Mouse (Mus musculus) retina, adult 2 months (tissue): ENCODE results near the gene Grin3b.
A peak's percentile ranks its signal among the peaks of the same experiment; 100 is the strongest.

Experiments used
- DNase-seq: peaks from one replicate; pipeline ENCODE4 v3.0.0-alpha.2; 2012; ENCODE audit warnings: low read depth, low spot score

Gene Grin3b

DNA sequence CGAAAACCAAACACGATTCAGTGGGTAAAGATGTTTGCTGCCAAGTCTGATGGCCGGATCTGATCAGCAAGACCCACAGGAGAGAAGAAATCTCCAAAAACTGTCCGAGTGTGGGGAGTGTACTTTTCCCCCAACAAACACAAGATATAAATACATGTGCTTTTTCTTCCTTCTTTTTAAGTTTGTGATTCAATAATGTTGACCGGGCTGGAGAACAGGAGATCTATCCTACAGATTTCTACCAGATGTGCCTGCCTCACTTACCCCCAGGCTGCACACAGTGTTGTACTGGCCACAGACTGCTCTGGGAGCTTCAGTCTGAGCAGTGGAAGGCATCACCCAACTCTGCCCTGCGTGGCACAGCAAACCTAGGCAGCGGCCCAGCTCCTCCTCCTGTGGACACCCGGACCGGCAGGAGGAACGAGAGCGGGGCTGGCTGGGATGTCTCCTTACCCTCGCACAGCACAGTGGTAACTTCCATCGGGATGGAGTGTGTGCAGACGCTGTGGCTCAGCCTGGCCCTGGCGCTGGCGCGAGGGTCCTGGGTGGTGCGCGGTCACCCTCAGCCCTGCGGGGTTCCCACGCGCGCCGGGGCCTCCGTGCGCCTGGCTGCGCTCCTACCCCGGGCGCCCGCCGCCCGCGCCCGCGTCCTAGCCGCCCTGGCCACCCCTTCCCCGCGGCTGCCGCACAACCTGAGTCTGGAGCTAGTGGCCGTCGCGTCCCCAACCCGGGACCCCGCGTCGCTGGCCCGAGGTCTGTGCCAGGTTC, at the start of gene Grin3b:
Grin3b (plus strand) TSS at position 301 of the 768 bp plus-strand sequence.
- no peak for DNase-seq

DNA sequence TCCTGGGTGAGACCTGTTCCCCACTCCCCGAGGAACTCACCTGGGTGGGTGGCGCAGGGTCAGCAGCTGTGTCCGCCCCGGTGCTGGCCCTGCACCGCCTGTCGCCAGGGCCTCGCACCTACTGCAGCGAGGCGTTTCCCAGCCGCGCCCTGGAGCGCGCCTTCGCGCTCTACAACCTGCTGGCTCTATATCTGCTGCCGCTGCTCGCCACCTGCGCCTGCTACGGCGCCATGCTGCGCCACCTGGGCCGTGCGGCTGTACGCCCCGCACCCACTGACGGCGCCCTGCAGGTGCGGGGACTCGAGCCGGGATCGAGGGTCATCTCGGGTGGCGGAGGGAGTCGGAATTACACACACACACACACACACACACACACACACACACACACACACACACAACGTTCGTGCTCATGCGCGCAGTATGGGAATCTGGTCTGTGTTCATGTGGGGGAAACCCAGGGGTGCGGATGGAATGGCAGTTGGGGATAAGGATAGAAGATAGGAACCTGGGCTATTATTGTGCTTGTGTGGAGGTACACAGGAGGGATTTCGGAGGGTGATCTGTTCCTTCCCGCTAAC, 49.5 kb upstream of the Grin3b start, which contains the start of gene R3hdm4:
R3hdm4 (minus strand) TSS at position 251 of the 578 bp plus-strand sequence.
- no peak for DNase-seq

DNA sequence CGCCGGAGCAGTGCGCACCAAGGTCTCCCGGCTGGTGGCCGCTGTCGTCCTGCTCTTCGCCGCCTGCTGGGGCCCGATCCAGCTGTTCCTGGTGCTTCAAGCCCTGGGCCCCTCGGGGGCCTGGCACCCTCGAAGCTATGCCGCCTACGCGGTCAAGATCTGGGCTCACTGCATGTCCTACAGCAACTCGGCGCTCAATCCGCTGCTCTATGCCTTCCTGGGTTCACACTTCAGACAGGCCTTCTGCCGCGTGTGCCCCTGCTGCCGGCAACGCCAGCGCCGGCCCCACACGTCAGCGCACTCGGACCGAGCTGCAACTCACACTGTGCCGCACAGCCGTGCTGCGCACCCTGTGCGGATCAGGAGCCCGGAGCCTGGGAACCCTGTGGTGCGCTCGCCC, 48.9 kb upstream of the Grin3b start:
- DNase-seq: no peak

DNA sequence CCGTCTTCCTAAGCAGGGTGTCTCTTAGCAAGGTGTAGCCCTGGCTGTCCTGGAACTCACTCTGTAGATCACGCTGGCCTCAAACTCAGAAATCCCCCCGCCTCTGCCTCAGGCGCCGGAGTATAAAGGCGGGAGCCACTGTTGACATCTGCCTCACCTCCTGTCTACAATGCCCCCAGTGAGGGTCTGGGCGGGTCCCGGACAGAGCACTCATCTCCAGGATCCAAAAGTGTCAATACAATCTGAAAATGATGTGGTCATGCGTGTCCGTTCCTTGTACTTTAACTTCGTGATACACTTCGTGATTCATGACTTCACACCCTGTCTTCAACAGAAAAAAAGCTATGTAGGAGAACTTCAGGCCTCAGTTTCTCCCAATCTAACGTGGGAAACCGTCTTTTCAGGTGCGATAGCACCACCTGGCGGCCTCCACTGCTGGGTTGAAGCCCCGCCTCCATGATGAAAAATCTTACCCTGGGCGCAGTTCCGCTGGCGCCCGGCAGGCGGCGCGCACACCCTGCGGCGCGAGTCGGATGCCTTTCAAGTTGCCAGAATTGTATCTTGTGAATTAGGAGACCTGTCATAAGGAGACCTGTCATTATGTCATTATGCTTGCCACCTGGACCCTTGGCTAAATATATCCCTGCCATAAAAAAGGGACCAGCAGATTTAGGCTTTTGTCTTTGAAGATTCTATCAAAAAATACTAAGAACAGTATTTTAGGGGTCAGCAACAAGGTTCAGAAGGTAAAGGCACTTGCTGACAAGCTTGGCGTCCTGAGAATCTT, 45.3 kb upstream of the Grin3b start:
- peak; percentile 79 for DNase-seq

DNA sequence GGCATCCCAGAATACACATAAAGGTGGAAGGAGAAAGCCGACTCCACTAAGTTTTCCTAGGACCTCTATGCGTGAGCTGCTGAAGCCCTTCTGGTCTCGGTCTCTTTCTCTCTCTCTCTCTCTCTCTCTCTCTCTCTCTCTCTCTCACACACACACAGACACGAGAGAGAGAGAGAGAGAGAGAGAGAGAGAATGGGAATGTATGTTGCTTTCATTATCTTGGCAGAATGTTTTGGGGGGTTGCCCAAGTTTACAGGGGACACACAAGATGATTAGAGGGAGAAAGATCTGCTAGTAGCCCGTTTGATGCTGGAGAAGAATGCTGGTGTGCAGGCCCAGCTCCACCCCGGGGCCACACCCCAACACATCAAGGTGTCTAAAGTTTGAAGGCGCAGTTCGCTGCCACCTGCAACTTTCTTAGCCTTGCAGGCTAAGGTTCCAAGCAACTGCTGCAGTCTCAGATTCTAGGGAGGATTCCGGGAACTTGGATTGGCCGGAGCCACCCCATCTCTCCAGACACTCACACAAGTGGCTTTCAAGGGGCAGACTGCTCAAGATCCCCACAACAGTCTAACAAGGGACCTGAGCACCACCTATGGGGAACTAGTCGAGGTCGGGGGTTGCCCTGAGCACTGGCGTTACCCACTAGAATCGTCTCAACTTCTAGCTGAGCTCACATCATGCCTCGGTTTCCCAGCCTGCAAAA, 44.6 kb upstream of the Grin3b start:
- DNase-seq: no peak

DNA sequence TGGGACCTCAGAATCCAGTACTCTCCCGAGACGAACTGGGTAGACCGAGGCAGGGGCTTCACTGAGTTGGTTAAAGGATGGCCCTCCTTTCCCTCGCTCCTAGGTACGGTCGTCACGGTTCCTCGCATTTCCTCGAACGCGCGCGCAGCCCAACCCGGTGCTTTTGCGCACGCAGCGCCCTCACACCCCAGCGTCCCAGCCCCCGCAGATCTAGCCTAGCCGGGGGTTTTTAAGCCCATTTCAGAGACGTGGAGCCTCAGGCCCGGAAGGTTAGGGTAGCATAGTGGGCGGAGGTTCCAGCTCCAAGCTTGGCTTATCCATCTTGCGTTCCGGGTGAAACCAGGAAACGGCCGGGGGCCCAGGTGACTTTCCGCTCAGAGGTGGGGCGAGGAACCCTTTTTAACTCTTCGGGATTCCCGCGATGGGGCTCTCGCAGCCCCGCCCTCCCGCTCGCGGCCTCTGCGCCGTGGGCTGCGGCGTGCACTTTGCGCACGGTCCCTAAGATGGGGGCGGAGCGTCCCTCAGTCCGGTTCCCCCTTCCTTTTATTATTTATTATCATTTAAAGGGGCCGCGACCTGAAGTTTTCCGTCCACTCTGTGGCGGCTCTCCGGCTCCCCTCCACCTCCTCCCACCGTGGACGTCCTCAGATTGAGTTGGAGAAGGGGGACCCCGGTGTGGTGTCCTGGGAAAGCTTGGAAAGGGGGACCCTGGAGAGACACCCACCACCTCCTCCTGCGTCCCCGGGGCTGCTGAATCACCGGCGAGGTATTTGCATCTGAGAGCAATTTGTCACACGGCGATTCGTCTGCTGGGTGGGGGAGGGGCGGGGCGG, 43.8 kb upstream of the Grin3b start, which contains the start of gene Arid3a:
Arid3a (plus strand) TSS at position 553 of the 833 bp plus-strand sequence.
- peak; percentile 80 for DNase-seq

DNA sequence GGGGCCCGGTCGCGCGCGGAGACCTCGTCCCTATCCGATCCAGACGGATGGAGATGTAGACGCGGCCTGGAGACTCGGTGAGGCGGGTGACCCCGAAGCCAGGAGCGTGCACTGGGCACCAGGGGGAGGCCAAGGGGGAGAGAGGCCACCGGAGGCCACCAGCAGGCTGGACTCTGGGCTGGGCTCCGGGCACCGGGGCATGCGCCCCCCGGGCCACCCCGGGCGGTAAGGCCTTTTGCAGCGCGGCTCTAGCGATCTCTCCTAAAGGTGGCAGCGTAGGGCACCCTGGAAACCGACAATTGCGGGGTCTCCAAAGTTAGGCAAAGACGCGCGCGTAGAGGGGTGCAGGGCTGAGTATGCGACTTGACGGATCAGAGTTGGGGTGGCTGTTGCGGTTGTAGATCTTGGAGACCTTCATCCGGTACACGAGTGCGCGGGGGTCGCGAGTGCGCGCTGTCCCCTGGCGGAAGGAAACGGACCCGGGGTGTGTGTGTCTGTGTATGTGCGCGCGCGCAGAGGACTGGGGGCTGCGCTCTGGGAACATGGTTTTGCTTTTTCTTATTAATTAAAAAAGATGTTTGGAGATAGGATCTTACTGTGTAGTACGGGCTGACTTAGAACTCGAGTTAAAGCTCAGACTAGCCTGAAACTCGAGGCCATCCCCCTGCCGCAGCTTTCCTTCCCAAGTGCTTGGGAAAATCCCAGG, 43.0 kb upstream of the Grin3b start:
- no peak for DNase-seq

DNA sequence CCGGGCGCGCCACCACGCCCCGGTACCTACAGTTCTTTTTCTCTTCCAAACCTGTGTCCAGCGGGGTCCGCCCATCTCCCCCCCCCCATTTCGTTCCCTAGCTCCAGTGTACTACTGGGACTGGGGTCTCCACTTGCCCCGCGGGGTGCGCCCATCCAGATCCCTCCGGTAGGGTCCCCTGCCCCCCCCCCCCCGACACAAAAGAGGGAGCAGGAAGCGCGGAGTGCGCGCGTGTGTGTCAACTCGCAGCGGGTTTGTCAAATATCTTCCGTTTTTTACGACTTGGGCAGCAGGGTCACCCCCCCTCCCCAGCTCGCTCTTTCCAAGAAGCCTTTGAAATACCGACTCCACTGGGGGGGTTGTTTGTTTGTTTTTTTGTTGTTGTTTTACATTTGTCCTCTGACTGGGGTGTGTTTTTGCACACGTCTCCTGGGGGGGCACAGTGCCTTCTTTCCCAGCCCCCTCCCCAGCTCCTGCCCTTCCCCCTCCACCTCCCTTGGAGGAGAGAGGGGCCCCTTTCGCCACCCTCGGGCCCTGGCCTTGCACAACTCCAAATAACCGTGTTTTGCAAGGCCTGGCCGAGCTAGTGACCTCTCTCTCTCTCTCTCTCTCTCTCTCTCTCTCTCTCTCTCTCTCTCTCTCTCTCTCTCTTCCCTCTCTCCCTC, 42.4 kb upstream of the Grin3b start:
- no peak for DNase-seq

DNA sequence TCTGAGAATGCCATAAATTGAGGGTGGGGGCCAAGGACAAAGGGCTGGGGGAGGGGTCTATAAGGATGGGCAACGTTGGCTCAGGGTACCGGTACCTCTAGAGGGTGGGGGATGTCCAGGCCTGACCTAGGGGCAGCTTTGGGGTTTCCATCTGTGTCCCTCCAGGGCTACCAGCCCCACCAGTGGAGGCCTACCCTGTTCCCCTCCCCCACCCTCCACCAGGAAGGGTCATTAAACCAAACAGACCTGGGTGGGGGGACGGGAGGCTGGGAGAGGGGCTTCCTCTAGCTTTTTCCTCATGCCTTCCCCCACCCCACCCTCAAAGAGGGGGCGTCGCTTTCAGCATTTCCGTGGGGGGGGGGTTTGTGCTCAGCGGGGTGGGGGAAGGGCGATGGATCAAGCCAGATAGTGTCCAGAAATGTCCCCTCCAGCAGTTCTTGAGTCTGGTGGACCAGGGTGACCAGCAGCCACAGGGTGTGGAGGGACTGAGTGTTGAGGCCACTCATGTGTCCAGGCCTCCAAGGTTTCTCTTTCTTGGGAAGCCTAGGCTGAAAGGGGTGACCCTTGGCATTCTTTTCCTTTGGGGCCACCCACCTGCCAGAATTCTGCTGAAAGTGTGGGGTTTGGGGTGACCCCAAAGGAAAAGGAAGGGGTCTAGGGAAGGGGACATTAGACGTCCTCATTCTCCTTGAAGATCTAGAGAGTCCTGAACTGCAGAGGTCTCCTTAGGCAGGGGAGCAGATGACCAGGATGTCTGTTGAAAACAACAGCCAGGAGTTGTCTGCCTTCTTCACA, 41.4 kb upstream of the Grin3b start:
- DNase-seq: no peak

DNA sequence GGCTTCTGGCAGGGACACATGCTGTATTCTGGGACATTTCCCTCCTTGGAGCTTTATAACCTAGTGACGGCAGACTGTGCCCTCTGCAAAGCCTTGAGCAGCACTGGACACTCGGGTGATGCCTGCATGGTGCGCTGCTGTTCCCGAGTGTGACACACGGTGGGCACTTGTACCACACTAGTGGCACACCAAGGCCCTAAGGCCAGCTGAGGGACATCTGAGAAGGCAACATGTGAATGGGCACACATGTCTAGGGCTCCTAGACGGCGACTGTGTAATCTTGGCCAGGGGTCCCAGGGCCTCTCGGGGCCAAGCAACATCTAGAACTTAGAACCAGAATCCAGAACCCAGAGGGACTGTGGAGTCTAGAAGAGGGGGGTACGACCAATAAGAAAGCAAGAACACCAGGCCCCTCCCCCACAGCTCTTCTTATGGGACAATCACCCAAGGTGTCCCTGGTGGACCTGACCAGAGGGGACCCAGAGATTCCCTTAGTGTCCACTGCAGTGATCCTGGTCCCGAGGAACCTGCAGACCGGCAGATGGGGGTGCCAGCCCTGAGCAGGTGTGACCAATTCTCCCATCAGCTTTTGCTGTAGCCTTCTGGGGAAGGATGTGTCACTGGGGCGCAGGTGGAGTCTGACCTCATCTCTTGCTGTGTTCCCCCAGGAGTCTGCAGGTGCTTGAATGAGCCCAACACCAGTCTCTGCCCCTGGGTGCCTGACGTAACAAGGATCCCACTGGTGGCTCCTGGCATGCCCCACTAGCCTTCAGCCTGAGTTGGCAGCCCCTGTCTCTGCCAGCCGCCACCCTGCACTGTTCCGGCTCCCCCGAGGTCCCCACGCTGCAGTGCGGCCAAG, 40.3 kb upstream of the Grin3b start:
- DNase-seq: no peak

DNA sequence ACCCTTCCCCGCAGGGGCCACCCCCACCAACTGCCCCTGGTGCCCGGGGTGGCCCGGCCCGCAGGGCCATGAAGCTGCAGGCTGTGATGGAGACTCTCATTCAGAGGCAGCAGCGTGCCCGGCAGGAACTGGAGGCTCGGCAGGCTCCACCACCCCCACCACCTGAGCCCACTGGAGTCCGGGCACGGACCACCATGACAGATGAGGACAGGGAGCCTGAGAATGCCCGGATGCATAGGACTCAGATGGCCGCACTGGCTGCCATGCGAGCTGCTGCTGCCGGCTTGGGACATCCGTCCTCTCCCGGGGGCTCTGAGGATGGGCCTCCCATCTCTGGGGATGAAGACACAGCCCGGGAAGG, 39.7 kb upstream of the Grin3b start:
- no peak for DNase-seq

DNA sequence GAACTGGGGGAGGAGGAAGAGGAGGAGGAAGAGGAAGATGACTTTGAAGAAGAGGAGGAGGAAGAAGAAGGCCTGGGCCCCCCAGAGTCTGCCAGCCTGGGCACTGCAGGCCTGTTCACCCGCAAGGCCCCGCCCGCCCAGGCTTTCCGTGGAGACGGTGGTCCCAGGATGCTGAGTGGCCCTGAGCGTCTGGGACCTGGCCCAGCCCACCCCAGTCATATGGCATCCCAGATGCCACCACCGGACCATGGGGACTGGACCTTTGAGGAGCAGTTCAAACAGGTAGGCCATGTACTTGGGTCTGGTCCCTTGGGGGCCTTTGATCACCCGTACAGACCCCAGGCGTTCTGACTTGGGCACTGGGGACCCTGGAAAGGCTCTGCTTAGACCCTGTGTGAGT, 38.7 kb upstream of the Grin3b start:
- DNase-seq: no peak

DNA sequence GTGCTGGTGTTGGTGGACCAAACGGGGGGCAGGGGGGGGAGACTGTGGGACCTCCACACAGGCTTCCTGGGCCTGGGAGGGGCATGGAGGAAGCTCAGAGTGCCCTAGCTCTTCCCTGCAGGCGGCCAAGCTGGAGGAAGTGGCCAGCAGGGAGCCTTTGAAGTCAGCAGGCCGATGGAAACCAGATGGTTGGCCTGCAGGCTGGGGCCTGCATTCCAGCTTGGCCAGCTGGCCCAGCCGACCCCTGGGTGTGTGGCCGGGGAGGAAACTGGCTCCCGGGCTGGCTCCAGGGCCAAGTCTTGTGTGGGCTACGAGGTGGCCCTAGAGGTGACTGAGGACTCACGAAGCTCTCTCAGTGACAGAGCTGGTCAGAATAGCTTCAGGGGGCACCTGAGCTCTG, 37.8 kb upstream of the Grin3b start:
- DNase-seq: no peak

DNA sequence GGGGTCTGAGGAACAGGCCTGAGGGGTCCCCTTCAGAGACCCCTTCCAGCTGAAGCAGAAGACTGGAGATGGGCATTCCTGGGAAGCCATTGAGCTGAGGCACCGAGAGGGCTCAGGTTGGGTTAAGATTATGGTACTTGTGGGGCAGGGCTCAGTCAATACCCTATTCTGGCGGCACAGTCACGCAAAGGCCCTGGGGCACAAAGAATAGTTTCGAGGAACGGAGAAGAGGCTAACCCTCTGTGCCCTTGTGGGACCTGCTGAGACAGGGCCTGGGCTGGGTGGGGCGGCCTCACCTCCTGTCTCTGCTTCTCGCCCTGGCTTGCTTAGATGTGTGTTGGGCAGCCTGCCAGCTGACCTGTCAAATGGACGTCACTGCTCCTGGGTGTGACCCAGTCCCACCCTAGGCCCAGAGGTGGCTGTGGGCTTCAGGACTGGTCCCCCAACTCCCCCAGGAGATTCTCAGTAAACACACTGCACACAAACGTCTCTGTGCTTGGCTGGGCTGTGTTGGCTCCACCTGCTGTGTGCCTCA, 37.3 kb upstream of the Grin3b start:
- DNase-seq: no peak

DNA sequence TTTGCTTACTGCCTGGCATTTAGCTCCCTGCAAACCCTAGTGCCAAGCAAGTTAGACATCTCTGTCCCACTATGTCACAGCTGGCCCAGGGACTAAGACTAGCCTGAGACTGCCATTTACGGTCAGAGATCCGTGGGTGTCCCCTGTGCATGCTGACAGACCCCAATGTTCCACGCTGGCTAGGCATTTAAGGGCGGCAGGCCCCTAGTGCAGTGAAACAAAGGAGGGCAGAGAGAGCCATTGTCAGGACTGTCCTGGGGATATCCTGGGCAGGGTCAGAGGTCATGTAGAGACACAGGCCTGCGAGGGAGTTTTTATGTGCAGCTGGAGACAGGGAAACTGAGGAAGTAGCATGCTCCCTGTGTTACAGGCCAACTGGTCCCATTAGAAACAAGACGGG, 36.7 kb upstream of the Grin3b start:
- DNase-seq: no peak

DNA sequence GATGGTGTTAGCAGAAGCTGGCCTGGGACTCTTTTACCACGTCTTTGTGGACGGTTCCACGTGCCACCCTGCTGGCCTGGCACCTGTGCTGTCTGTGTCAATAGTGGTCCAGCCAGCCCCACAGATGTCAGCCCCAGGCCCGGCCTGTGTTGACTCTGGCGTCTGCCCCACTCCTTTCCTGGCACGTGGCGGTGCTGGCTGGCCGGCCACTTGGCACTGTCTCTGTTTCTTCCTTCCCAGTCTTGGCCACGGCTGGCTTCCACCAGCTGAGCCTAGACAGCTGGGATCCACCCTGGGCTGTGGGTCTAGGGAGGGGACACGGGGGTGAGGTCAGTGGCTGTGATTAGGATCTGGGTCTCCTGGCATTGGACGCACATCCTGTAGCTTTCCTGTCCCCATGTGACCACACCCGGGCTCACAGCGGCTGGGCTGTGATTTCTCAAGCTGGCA, 36.2 kb upstream of the Grin3b start:
- no peak for DNase-seq

DNA sequence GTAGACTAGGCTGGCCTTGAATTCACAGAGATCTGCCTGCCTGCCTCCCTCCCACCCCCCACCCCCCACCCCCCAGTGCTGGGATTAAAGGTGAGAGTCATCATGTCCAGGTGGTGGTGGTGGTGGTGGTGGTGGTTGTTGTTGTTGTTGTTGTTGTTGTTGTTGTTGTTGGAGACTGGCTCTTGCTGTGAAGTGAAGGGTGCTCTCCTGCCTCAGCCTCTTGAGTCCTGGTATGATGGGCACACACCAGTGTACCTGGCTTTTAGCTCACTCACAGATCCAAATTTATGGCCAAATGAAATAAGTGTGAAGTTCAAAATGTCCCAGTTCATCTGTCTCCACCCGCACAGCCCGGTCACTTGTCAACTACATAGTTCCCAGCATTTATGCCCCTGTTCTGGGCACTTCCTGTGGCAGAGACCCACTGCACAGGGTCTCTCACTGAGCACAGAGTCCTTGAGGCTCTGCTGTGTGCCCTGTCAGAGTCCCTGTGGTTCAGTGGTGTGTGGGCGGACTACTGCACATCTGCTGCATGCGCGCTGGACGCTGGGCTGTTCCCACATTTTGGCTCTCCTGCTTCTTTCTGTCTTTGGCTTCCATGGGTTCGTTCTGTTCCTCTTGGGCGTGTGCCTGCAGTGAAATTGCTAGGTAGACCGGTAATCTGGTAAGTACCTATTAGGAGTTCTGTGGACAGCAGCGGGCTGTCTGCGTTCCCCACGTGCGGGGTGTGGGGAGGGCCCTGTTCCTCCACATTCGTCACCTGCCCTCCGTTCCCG, 35.5 kb upstream of the Grin3b start:
- no peak for DNase-seq
